Mouse (Mus musculus): Measurements from ENCODE around the gene Spdye4b. TPM values are rescaled to one million over a fixed set of nuclear protein-coding genes. Genes with fewer than 3 reads are reported as not detected.

The Spdye4b gene
- total RNA-seq, 1 experiment: 0.45 TPM

DNA sequence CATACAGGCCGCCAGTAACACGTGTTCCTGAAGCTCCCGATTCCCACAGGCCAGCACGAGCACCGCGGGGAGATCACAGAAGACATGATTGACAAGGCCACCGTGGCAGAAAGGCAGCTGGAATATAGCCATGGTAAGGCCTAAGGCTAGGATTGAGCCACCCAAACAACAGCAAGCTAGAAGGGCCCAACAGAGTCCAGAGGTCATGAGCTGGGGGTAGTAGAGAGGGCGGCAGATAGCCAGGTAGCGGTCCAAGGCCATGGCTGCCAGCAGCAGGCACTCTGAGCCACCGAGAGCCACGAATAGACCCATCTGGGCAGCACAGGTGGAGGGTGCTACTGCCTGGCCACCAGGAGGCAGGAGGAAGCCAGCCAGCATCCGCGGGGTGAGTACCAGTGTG lies 43.2 kb upstream of the Spdye4b start:
- Histone ChIP-seq H3K4me3 (ENCODE audit: insufficient read depth in 1 of 2, low read depth in 1 of 2, low read length in 2 of 2, poor library complexity in 1 of 2, severe bottlenecking in 1 of 2) (peak overlapping the region; percentile 43 to 51), H3K9me3 (ENCODE audit: control insufficient read depth, insufficient read depth, low read depth, low read length) (peaks cover 2% of the 10 kb centered on the region; the same call in 1 of the 2 replicates), H3K36me3 (ENCODE audit: control insufficient read depth, insufficient read depth, low read length, poor library complexity, severe bottlenecking) (no peaks in the 10 kb centered on the region; the same call in 1 of the 2 replicates), H3K4me1 (ENCODE audit: control insufficient read depth in 2 of 2, insufficient read depth in 2 of 2, low read length in 2 of 2, poor library complexity in 1 of 2) (peaks cover 0 to 3% of the 10 kb centered on the region in 2 experiments; a peak in 1 of 4 replicates), H3K27ac (ENCODE audit: insufficient read depth, low read depth, low read length, poor library complexity, severe bottlenecking) (no peak overlapping the region), H3K9ac (ENCODE audit: insufficient read depth, low read depth, low read length, poor library complexity, severe bottlenecking) (peak overlapping the region; percentile 54)
- TF ChIP-seq ZNF384 (IDR thresholded peaks at IDR 0.05; ENCODE audit: low read depth, low read length) (no peak), HCFC1 (IDR thresholded peaks at IDR 0.05; ENCODE audit: borderline replicate concordance, insufficient read depth, low read length) (no peak), MAFK (IDR thresholded peaks at IDR 0.05; ENCODE audit: insufficient read depth, low read depth, low read length) (no peak), CHD2 (IDR thresholded peaks at IDR 0.05; ENCODE audit: low read depth, low read length) (no peak), ZC3H11A (IDR thresholded peaks at IDR 0.05; ENCODE audit: borderline replicate concordance, low read depth, low read length) (no peak)
- in situ Hi-C loops (cut with MboI; ENCODE audit: low sequenced_read_pairs in 2 of 2, unreplicated experiment in 2 of 2): no loop called here
- DNase-seq (ENCODE audit: low read depth, low spot score): no peak

DNA sequence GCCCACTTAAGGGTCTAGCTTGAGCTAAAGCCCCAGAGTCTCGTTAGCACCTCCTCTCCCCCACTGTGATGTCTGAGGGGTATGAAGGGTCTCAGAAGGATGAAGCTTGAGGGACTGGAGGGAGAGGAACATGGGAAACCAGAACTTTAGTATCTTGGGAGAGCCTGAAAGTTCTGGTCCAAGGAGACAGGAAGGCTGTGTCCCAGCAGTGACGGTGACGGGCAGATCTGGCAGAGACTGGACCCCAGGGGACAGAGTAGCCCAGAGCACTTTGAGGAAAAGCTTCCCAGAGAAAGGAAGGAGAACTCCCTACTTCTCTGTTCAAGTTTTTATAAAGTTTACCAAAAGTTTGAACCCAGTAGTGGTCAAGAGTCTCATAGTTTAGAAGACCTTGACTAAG lies 33.3 kb upstream of the Spdye4b start, which contains the start of gene Olfr718-ps1:
Gene Olfr718-ps1 (minus strand): TSS at position 101 of the 400 bp plus-strand sequence.
- no peaks in the 10 kb centered on the region for H3K4me1 ChIP-seq (ENCODE audit: control insufficient read depth in 2 of 2, insufficient read depth in 2 of 2, low read length in 2 of 2, poor library complexity in 1 of 2)
- no peaks in the 10 kb centered on the region for H3K9me3 ChIP-seq (ENCODE audit: control insufficient read depth, insufficient read depth, low read depth, low read length)
- in situ Hi-C loops (cut with MboI; ENCODE audit: low sequenced_read_pairs in 2 of 2, unreplicated experiment in 2 of 2): no loop called here
- no peak within 1 kb of the TSS for H3K27ac ChIP-seq (ENCODE audit: insufficient read depth, low read depth, low read length, poor library complexity, severe bottlenecking)
- TF ChIP-seq ZC3H11A (IDR thresholded peaks at IDR 0.05; ENCODE audit: borderline replicate concordance, low read depth, low read length) (no peak), HCFC1 (IDR thresholded peaks at IDR 0.05; ENCODE audit: borderline replicate concordance, insufficient read depth, low read length) (no peak), ZNF384 (IDR thresholded peaks at IDR 0.05; ENCODE audit: low read depth, low read length) (no peak), CHD2 (IDR thresholded peaks at IDR 0.05; ENCODE audit: low read depth, low read length) (no peak), MAFK (IDR thresholded peaks at IDR 0.05; ENCODE audit: insufficient read depth, low read depth, low read length) (no peak)
- H3K9ac ChIP-seq (ENCODE audit: insufficient read depth, low read depth, low read length, poor library complexity, severe bottlenecking): no peak within 1 kb of the TSS
- H3K36me3 ChIP-seq (ENCODE audit: control insufficient read depth, insufficient read depth, low read length, poor library complexity, severe bottlenecking): no peaks in the 10 kb centered on the region
- H3K4me3 ChIP-seq (ENCODE audit: insufficient read depth in 1 of 2, low read depth in 1 of 2, low read length in 2 of 2, poor library complexity in 1 of 2, severe bottlenecking in 1 of 2): no peak within 1 kb of the TSS
- no peak for DNase-seq (ENCODE audit: low read depth, low spot score)

DNA sequence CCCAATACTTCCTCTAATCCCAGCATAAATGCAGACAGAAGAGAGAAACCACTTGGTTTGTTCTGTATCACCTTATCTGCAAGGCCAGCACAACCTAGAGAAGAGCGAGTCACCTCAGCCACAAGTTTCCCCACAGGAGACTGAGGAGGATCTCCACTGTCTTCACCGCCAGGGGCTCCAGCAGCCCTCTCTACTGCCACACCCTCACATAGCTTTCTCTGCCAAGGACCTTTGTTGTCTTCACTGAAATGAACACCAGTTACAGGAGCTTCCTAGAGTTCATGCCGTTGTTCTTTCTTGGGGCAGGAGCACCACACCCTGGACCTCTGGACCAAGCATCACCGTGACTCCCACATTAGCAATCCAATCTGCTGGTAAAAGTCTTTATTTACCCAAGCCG lies 32.2 kb upstream of the Spdye4b start:
- no peak overlapping the region for H3K4me3 ChIP-seq (ENCODE audit: insufficient read depth in 1 of 2, low read depth in 1 of 2, low read length in 2 of 2, poor library complexity in 1 of 2, severe bottlenecking in 1 of 2)
- H3K4me1 ChIP-seq (ENCODE audit: control insufficient read depth in 2 of 2, insufficient read depth in 2 of 2, low read length in 2 of 2, poor library complexity in 1 of 2): no peaks in the 10 kb centered on the region
- in situ Hi-C loops (cut with MboI; ENCODE audit: low sequenced_read_pairs in 2 of 2, unreplicated experiment in 2 of 2): no loop called here
- no peaks in the 10 kb centered on the region for H3K9me3 ChIP-seq (ENCODE audit: control insufficient read depth, insufficient read depth, low read depth, low read length)
- H3K36me3 ChIP-seq (ENCODE audit: control insufficient read depth, insufficient read depth, low read length, poor library complexity, severe bottlenecking): no peaks in the 10 kb centered on the region
- TF ChIP-seq ZC3H11A (IDR thresholded peaks at IDR 0.05; ENCODE audit: borderline replicate concordance, low read depth, low read length) (no peak), CHD2 (IDR thresholded peaks at IDR 0.05; ENCODE audit: low read depth, low read length) (no peak), MAFK (IDR thresholded peaks at IDR 0.05; ENCODE audit: insufficient read depth, low read depth, low read length) (no peak), ZNF384 (IDR thresholded peaks at IDR 0.05; ENCODE audit: low read depth, low read length) (no peak), HCFC1 (IDR thresholded peaks at IDR 0.05; ENCODE audit: borderline replicate concordance, insufficient read depth, low read length) (no peak)
- H3K27ac ChIP-seq (ENCODE audit: insufficient read depth, low read depth, low read length, poor library complexity, severe bottlenecking): no peak overlapping the region
- DNase-seq (ENCODE audit: low read depth, low spot score): no peak
- H3K9ac ChIP-seq (ENCODE audit: insufficient read depth, low read depth, low read length, poor library complexity, severe bottlenecking): no peak overlapping the region

DNA sequence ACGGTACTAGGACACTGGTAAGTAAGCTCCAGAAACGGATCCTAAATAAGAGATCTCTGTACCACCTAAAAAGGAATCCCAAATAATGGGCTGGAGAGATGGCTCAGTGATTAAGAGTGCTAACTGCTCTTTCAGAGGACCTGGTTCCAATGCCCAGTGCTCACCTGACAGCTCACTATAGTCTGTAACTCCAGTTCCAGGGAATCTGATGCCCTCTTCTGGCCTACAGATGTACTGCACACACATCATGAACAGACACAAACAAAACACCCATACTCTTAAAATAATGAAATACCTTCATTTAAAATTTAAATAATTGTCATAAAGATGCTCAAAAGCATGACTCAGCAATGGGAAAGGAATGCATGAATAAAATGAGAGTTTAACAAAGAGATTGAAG lies 31.3 kb upstream of the Spdye4b start:
- no peak overlapping the region for H3K4me3 ChIP-seq (ENCODE audit: insufficient read depth in 1 of 2, low read depth in 1 of 2, low read length in 2 of 2, poor library complexity in 1 of 2, severe bottlenecking in 1 of 2)
- H3K27ac ChIP-seq (ENCODE audit: insufficient read depth, low read depth, low read length, poor library complexity, severe bottlenecking): no peak overlapping the region
- no peak for DNase-seq (ENCODE audit: low read depth, low spot score)
- TF ChIP-seq ZC3H11A (IDR thresholded peaks at IDR 0.05; ENCODE audit: borderline replicate concordance, low read depth, low read length): no peak
- TF ChIP-seq CHD2 (IDR thresholded peaks at IDR 0.05; ENCODE audit: low read depth, low read length): no peak
- no peak for TF ChIP-seq ZNF384 (IDR thresholded peaks at IDR 0.05; ENCODE audit: low read depth, low read length)
- TF ChIP-seq MAFK (IDR thresholded peaks at IDR 0.05; ENCODE audit: insufficient read depth, low read depth, low read length): no peak
- no peak for TF ChIP-seq HCFC1 (IDR thresholded peaks at IDR 0.05; ENCODE audit: borderline replicate concordance, insufficient read depth, low read length)
- H3K9ac ChIP-seq (ENCODE audit: insufficient read depth, low read depth, low read length, poor library complexity, severe bottlenecking): no peak overlapping the region
- no peaks in the 10 kb centered on the region for H3K9me3 ChIP-seq (ENCODE audit: control insufficient read depth, insufficient read depth, low read depth, low read length)
- no peaks in the 10 kb centered on the region for H3K4me1 ChIP-seq (ENCODE audit: control insufficient read depth in 2 of 2, insufficient read depth in 2 of 2, low read length in 2 of 2, poor library complexity in 1 of 2)
- in situ Hi-C loops (cut with MboI; ENCODE audit: low sequenced_read_pairs in 2 of 2, unreplicated experiment in 2 of 2): no loop called here
- H3K36me3 ChIP-seq (ENCODE audit: control insufficient read depth, insufficient read depth, low read length, poor library complexity, severe bottlenecking): no peaks in the 10 kb centered on the region

DNA sequence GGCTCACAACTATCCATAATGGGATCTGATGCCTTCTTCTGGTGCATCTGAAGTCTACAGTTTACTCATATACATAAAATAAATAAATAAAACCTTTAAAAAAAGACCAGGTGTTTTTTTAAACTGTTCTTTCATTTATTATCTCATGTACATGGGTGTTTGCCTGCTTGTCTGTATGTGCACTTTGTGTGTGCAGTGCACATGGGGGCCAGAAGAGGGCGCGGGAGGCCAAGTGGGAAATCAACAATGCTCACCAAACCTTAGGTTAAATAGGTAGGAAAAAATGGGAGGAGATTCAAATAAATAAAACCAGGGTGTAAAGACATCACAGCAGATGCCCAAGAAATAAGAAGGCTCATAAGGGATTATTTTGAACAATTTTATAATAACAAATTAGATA lies 30.8 kb upstream of the Spdye4b start:
- Histone ChIP-seq H3K36me3 (ENCODE audit: control insufficient read depth, insufficient read depth, low read length, poor library complexity, severe bottlenecking) (no peaks in the 10 kb centered on the region), H3K9me3 (ENCODE audit: control insufficient read depth, insufficient read depth, low read depth, low read length) (no peaks in the 10 kb centered on the region), H3K4me3 (ENCODE audit: insufficient read depth in 1 of 2, low read depth in 1 of 2, low read length in 2 of 2, poor library complexity in 1 of 2, severe bottlenecking in 1 of 2) (no peak overlapping the region), H3K9ac (ENCODE audit: insufficient read depth, low read depth, low read length, poor library complexity, severe bottlenecking) (no peak overlapping the region), H3K4me1 (ENCODE audit: control insufficient read depth in 2 of 2, insufficient read depth in 2 of 2, low read length in 2 of 2, poor library complexity in 1 of 2) (no peaks in the 10 kb centered on the region), H3K27ac (ENCODE audit: insufficient read depth, low read depth, low read length, poor library complexity, severe bottlenecking) (no peak overlapping the region)
- DNase-seq (ENCODE audit: low read depth, low spot score): no peak
- in situ Hi-C loops (cut with MboI; ENCODE audit: low sequenced_read_pairs in 2 of 2, unreplicated experiment in 2 of 2): no loop called here
- no peak for TF ChIP-seq ZNF384 (IDR thresholded peaks at IDR 0.05; ENCODE audit: low read depth, low read length)
- no peak for TF ChIP-seq ZC3H11A (IDR thresholded peaks at IDR 0.05; ENCODE audit: borderline replicate concordance, low read depth, low read length)
- TF ChIP-seq CHD2 (IDR thresholded peaks at IDR 0.05; ENCODE audit: low read depth, low read length): no peak
- TF ChIP-seq HCFC1 (IDR thresholded peaks at IDR 0.05; ENCODE audit: borderline replicate concordance, insufficient read depth, low read length): no peak
- no peak for TF ChIP-seq MAFK (IDR thresholded peaks at IDR 0.05; ENCODE audit: insufficient read depth, low read depth, low read length)

Data from ES-E14 (cell line).